Mouse (Mus musculus) hindbrain, embryonic 14.5 days (tissue): ENCODE data around the gene Alpk1. TPM values are rescaled to one million over a fixed set of nuclear protein-coding genes. Genes with fewer than 3 reads are reported as not detected.

Experiments used
- ATAC-seq: fragments of 200-750 bp; cut with Nextera tagmentation; 2 replicates; pipeline ENCODE4 v1.8.0; 2017; ENCODE audit warnings: moderate number of reproducible peaks, mild to moderate bottlenecking, moderate TSS enrichment, moderate library complexity; ENCODE audit not compliant: low FRiP score
- DNase-seq: peaks from one replicate; pipeline ENCODE4 v3.0.0-alpha.2; 2015; ENCODE audit warnings: low spot score
- H3K27ac ChIP-seq: fragments of 300-500 bp; sonication (generic); 2 replicates; pipeline ENCODE4 v1.5.1; 2014; ENCODE audit warnings: mild to moderate bottlenecking, moderate library complexity
- H3K27me3 ChIP-seq: fragments of 300-500 bp; sonication (generic); 2 replicates; pipeline ENCODE4 v1.6.1; 2014; ENCODE audit warnings: mild to moderate bottlenecking, low read length, mixed read lengths; ENCODE audit not compliant: control insufficient read depth, insufficient read depth
- H3K36me3 ChIP-seq: fragments of 300-500 bp; sonication (generic); replicated peaks from 2 replicates; pipeline ENCODE4 v1.6.1; 2014; ENCODE audit not compliant: control insufficient read depth, insufficient read depth
- H3K4me1 ChIP-seq: fragments of 300-500 bp; sonication (generic); replicated peaks from 2 replicates; pipeline ENCODE4 v1.6.1; 2014; ENCODE audit warnings: antibody characterized with exemption, low read length, mixed read lengths; ENCODE audit not compliant: control insufficient read depth, insufficient read depth
- H3K4me2 ChIP-seq: fragments of 300-500 bp; sonication (generic); replicated peaks from 2 replicates; pipeline ENCODE4 v1.6.1; 2014; ENCODE audit warnings: mild to moderate bottlenecking, moderate library complexity
- H3K4me3 ChIP-seq: fragments of 300-500 bp; sonication (generic); replicated peaks from 2 replicates; pipeline ENCODE4 v1.5.1; 2014; ENCODE audit warnings: mild to moderate bottlenecking, low read length
- H3K9ac ChIP-seq: fragments of 300-500 bp; sonication (generic); 2 replicates; pipeline ENCODE4 v1.6.1; 2014
- H3K9me3 ChIP-seq: fragments of 300-500 bp; sonication (generic); 2 replicates; pipeline ENCODE4 v1.6.1; 2016; ENCODE audit warnings: low read length; ENCODE audit not compliant: control insufficient read depth
- WGBS: fragments of 180-500 bp; shearing (Covaris S2); extraction: QIAGEN DNeasy Blood & Tissue Kit; methylation state at CpG from one replicate; pipeline ENCODE4 v1.1.7; 2014; 5-methylcytosine and 5-hydroxymethylcytosine counted together
- polyA plus RNA-seq: library from polyadenylated mRNA; unstranded; fragments of >200 nt; fragmentation: Nextera tagmentation; extraction: Ambion mirVana; gene quantifications from 2 replicates; pipeline ENCODE4 v1.2.1, GENCODE M21; 2014

Gene Alpk1
- polyA plus RNA-seq, 1 experiment from 2014 or later, result 0.91 TPM

DNA sequence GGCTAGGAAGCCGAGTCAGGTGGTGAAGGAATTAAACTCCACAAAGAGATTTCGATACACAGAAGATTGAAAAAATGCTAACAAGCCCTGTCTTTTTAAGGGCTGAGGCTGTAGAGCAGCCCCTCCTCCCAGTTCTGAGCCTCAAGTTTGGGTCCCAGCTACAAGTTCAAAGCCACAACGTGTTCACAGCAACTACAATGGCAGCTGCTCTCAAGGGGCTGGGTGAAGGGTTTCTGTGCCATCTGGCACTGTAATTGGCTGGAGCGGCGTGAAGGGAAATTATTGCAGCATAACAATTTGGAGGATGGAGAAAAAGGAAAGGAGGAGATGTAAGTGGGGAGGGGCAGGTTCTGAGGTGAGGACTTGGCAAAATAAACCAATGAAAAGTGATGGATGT lies 73.2 kb downstream of the Alpk1 start:
- H3K9me3 ChIP-seq, result no peaks in the 10 kb centered on the region
- peaks cover 5% of the 10 kb centered on the region; the same call in 1 of the 2 replicates for H3K4me1 ChIP-seq
- no peaks in the 10 kb centered on the region for H3K36me3 ChIP-seq
- DNase-seq, result no peak
- no peak overlapping the region for H3K4me2 ChIP-seq
- WGBS, result 24% methylated on average over 5 of the region's 5 CpGs
- no peak overlapping the region for H3K9ac ChIP-seq
- ATAC-seq, result no peak
- H3K27me3 ChIP-seq, result no peaks in the 10 kb centered on the region
- H3K4me3 ChIP-seq, result no peak overlapping the region
- no peak overlapping the region for H3K27ac ChIP-seq

DNA sequence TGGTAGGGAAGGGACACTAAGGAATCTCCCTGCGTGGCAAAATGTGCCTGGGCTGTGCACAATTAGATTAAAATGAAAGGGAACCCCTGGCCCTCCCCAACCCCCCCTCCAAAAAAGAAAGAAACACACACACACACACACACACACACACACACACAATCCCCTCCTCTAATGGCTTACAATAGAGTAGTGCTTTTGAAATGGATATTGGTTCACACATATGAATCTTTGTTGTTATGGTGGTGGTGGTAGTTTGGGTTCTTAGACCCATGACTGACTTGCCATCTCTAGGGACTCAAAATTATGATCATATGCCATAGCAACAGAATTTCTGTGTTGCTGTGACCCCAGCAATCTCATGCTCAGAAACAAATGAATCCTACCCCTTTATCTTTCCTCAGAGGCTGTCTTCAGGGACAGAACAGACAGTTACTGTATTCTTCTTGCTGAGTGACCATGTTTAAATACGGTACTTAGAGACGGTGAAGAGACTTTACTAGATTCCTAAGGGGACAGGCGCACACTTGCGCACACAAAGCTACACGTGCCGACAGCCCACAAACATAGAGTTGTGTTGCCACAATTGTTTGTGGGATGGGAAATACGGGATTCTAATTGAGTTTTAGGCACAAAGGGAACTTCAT lies 73.8 kb downstream of the Alpk1 start:
- Histone ChIP-seq H3K4me1 (peaks cover 5% of the 10 kb centered on the region), H3K4me3 (peak overlapping the region; percentile 15), H3K9ac (0 out of 2 replicates have a peak overlapping the region, but pooled peaks have one; percentile 29), H3K36me3 (no peaks in the 10 kb centered on the region), H3K4me2 (peak overlapping the region; percentile 50), H3K27ac (peak overlapping the region; percentile 27), H3K27me3 (no peaks in the 10 kb centered on the region), H3K9me3 (no peaks in the 10 kb centered on the region)
- ATAC-seq (no peak), DNase-seq (no peak)
- 37% methylated on average over 8 of the region's 8 CpGs for WGBS

DNA sequence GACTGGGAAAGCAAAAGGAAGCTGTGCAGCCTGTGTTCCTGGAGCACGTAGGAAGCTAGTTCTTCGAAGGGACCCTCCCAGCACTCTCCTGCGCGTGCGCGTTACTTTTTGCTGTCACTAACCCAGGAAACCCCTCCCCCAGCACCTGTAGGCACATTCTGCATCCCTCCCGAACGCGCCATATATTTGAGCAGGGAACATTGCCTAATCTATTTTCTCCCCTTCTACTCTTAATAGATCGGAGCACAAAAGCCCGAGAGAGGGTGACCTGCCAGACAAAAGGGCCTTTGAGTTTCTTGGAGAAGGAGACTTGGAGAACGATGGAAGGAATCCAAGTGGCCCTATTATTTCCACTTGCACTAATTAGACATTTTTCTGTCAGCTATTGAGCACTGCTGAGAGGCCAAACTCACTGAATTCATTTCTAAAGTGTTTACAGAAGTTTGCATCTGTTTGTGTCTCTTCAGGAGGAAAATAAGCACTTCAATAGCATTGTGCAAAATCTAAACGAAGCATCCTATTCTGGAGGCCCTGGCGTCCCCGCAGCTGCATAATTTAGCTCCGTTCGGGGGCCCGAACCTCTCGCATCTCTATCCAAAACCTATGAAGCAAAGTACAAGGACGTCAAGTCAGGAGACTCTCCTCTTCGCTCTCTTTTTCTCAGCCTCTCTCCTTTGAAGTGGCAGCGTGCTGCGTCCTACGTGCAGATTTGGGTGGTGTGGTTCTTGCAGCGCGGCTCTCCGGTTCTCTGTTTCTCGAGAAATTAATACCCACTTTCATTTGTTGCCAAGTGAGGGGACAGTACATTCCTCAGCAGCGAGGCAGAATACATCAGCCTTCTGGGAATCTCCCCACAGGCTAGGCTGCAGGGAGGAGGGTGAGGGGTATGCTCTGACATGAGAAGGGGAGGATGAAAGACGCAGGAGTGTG lies 74.5 kb downstream of the Alpk1 start:
- ATAC-seq (peak; percentile 81), DNase-seq (peak; percentile 80)
- peak overlapping the region; percentile 15 for H3K4me3 ChIP-seq
- H3K27me3 ChIP-seq, result no peaks in the 10 kb centered on the region
- peak overlapping the region; percentile 27 for H3K27ac ChIP-seq
- H3K9ac ChIP-seq, result 0 out of 2 replicates have a peak overlapping the region, but pooled peaks have one; percentile 29
- H3K36me3 ChIP-seq, result no peaks in the 10 kb centered on the region
- no peaks in the 10 kb centered on the region for H3K9me3 ChIP-seq
- 3% methylated on average over 30 of the region's 30 CpGs for WGBS
- H3K4me1 ChIP-seq, result peaks cover 5% of the 10 kb centered on the region
- peak overlapping the region; percentile 50 for H3K4me2 ChIP-seq

DNA sequence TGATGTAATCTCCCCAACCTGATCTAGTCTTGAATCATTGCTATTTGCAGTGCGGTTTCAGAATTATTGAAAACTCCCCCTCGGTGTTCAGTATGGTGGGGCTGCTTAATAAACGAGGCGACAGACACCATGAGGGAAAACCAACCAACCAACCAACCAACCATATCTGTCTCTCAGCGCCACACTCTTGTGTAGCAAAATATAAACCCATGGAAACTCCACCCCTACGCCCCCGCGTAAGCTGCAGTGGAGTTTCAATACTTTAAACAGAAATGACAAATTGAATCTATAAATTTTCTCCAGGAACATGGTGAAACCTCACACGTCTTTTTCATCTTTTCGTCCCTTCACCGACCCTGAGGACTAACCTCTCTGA lies 75.2 kb downstream of the Alpk1 start:
- no peak overlapping the region for H3K9ac ChIP-seq
- peak overlapping the region; percentile 15; the same call in 1 of the 2 replicates for H3K4me3 ChIP-seq
- no peak overlapping the region for H3K27ac ChIP-seq
- no peak for DNase-seq
- WGBS, result 60% methylated on average over 11 of the region's 11 CpGs
- H3K9me3 ChIP-seq, result no peaks in the 10 kb centered on the region
- no peaks in the 10 kb centered on the region for H3K27me3 ChIP-seq
- peak; percentile 9; the same call in 1 of the 2 replicates for ATAC-seq
- no peaks in the 10 kb centered on the region for H3K36me3 ChIP-seq
- H3K4me1 ChIP-seq, result peaks cover 5% of the 10 kb centered on the region
- peak overlapping the region; percentile 50 for H3K4me2 ChIP-seq

DNA sequence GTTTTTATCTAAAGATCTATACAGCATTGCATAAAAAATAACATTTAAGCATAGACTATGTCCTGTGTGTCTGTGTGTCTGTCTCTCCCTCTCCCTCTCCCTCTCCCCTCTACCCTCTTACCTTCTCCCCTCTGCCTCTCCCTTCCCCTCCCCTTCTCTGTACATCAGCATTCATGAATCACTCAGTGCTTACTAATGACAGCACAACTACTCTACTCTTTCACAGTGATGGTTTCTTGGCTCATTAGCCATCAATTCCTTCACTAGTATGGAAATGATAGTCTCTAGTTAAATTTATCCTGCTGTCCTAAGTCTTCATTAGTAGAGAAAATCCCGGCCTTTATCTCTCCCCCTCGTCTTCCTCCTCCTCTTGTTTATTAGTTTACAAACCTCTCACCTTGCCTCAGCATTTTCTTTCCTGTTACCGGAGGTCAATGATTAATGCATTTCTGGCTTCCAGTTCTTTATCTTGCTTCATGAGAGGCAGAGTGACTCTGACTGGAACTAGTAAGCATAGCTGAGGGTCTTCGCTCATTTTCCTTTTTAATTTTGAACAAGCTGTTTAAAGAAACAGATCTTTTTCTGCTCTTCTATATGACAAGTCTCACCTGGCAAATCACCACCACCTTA lies 79.0 kb downstream of the Alpk1 start:
- Histone ChIP-seq H3K9ac (no peak overlapping the region), H3K9me3 (no peaks in the 10 kb centered on the region), H3K4me3 (no peak overlapping the region), H3K4me2 (no peak overlapping the region), H3K36me3 (no peaks in the 10 kb centered on the region), H3K27me3 (peaks cover 11% of the 10 kb centered on the region), H3K4me1 (peaks cover 5% of the 10 kb centered on the region), H3K27ac (no peak overlapping the region)
- ATAC-seq, result no peak
- DNase-seq, result no peak
- 64% methylated on average over 4 of the region's 4 CpGs for WGBS

DNA sequence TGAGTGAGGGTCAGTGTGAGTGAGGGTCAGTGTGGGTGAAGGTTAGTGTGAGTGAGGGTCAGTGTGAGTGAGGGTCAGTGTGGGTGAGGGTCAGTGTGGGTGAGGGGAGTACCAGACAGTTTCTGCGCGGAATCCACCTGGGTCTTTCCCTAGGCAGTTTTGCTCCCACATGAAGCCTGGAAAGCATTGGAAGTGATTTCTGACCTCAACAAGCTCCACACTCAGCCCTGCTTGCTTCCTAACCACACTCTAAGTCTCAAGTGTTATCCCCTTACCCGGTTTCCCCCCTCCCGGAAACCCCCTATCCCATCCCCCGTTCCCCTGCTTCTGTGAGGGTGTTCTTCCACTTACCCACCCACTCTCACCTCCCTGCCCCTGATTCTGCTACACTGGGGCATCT lies 81.7 kb downstream of the Alpk1 start:
- Histone ChIP-seq H3K36me3 (no peaks in the 10 kb centered on the region), H3K4me1 (no peaks in the 10 kb centered on the region; the same call in 1 of the 2 replicates), H3K27ac (no peak overlapping the region), H3K9ac (no peak overlapping the region), H3K4me2 (no peak overlapping the region), H3K4me3 (no peak overlapping the region), H3K27me3 (peaks cover 16% of the 10 kb centered on the region), H3K9me3 (no peaks in the 10 kb centered on the region)
- ATAC-seq (no peak), DNase-seq (no peak)
- WGBS, result 87% methylated on average over 3 of the region's 5 CpGs

DNA sequence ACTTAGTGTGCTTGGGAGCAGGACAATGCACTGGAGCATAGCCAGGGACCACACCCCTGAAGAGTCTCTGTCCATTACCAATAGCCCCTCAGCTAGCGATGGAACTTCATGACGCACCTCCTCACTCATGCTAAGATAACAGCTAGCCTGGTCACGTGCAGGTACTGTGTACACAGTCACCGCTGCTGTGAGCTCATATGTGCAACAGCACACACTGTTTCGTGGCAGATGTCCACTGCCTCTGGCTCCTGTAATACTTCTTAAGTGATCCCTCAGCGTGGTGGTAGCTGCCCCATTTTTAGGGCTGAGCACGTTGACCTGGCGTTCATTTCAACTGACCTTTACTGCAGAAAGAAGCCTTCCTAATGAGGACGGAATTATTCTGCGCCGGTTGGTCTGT lies 83.8 kb downstream of the Alpk1 start:
- 68% methylated on average over 11 of the region's 11 CpGs for WGBS
- DNase-seq, result no peak
- Histone ChIP-seq H3K36me3 (no peaks in the 10 kb centered on the region), H3K4me1 (no peaks in the 10 kb centered on the region; the same call in 1 of the 2 replicates), H3K27me3 (peaks cover 16% of the 10 kb centered on the region), H3K9me3 (no peaks in the 10 kb centered on the region), H3K27ac (no peak overlapping the region), H3K4me2 (no peak overlapping the region), H3K9ac (no peak overlapping the region), H3K4me3 (no peak overlapping the region)
- ATAC-seq, result 0 out of 2 replicates have a peak, but pooled peaks have one; percentile 71

DNA sequence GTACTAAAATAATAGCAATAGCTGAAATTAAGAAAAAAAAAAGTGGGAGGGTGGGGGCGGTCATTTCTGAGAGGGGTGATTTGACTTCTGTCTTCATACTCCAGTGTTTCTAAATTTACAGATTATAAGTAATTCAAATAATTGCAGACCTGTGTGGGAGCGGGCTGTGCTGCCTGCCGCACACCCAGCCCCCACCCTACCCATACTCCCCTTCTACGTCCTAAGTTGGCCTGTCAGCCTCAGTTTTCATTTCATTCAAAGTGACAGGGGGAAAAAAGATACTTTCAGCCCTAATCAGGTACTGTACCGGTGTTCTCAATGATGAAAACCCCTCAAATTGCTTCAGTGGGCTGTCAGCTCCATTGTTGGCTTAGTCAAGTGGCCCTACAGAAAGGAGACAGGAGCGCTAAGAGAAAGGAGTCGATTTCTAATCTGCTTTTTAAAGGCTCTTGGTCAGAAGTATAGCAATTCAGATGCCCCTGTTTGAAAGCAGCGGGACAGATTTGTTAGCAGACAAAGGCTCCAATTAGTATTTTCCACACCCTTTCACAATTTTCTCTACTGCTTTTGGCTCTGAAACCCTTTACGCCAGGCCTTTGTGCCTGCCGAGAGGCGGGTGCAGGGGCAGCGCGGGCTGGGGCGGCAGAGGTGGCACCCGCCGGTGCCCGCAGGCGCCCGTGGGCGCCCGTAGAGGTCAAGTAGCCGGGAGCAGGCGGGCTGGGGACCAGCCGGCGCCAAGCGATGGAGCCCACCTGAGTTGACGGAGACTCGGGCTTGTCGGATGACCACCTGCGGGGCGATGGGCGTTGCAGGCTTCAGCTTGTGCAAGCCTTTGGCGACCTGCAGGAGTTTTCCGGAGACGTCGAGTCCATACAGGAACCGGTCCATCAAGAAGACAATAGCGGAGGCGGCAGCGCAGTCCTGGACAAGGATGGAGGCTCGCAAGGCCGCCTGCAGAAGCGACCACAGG lies 85.2 kb downstream of the Alpk1 start:
- peaks cover 16% of the 10 kb centered on the region for H3K27me3 ChIP-seq
- H3K9ac ChIP-seq, result peak overlapping the region; percentile 58
- no peaks in the 10 kb centered on the region for H3K36me3 ChIP-seq
- H3K4me2 ChIP-seq, result peak overlapping the region; percentile 68
- no peaks in the 10 kb centered on the region for H3K9me3 ChIP-seq
- 8% methylated on average over 43 of the region's 43 CpGs for WGBS
- peak overlapping the region; percentile 32 for H3K4me3 ChIP-seq
- DNase-seq (no peak), ATAC-seq (peak; percentile 51)
- H3K4me1 ChIP-seq, result no peaks in the 10 kb centered on the region
- no peak overlapping the region for H3K27ac ChIP-seq
